Mouse (Mus musculus) embryonic facial prominence, embryonic 11.5 days (tissue): ENCODE results near the gene Olfr384. TPM values are rescaled to one million over a fixed set of nuclear protein-coding genes. Genes with fewer than 3 reads are reported as not detected.
"Not testable (repeated sequence)": the region's sequence is repeated elsewhere in the genome, so short reads cannot be mapped to it uniquely, and the experiment has no call there.

Experiments
- ATAC-seq: fragments of 200-750 bp; cut with Nextera tagmentation; replicated peaks from 2 replicates; pipeline ENCODE4 v1.8.0; 2017; ENCODE audit warnings: low read depth; ENCODE audit not compliant: insufficient number of reproducible peaks, low FRiP score, low TSS enrichment
- DNase-seq: peaks from one replicate; pipeline ENCODE4 v3.0.0-alpha.2; 2015; ENCODE audit warnings: low spot score
- H3K27ac ChIP-seq: fragments of 300-500 bp; sonication (generic); replicated peaks from 2 replicates; pipeline ENCODE4 v1.5.1; 2014; ENCODE audit warnings: mild to moderate bottlenecking, low read depth, low read length, control low read depth
- H3K27me3 ChIP-seq: fragments of 300-500 bp; sonication (generic); 2 replicates; pipeline ENCODE4 v1.6.1; 2014; ENCODE audit warnings: mild to moderate bottlenecking, low read length, moderate library complexity, mixed read lengths; ENCODE audit not compliant: control insufficient read depth, insufficient read depth
- H3K36me3 ChIP-seq: fragments of 300-500 bp; sonication (generic); replicated peaks from 2 replicates; pipeline ENCODE4 v1.6.1; 2014; ENCODE audit warnings: low read depth, mild to moderate bottlenecking, low read length, moderate library complexity, mixed read lengths; ENCODE audit not compliant: control insufficient read depth, insufficient read depth
- H3K4me1 ChIP-seq: fragments of 300-500 bp; sonication (generic); 2 replicates; pipeline ENCODE4 v1.6.1; 2014; ENCODE audit warnings: low read length, mixed read lengths; ENCODE audit not compliant: control insufficient read depth, insufficient read depth
- H3K4me2 ChIP-seq: fragments of 300-500 bp; sonication (generic); 2 replicates; pipeline ENCODE4 v1.6.1; 2014; ENCODE audit warnings: low read depth, mild to moderate bottlenecking, control low read depth, low read length, moderate library complexity
- H3K4me3 ChIP-seq: fragments of 300-500 bp; sonication (generic); 2 replicates; pipeline ENCODE4 v1.5.1; 2014; ENCODE audit warnings: low read depth, low read length, control low read depth
- H3K9ac ChIP-seq: fragments of 300-500 bp; sonication (generic); replicated peaks from 2 replicates; pipeline ENCODE4 v1.6.1; 2014; ENCODE audit warnings: mild to moderate bottlenecking, control low read depth, low read length
- H3K9me3 ChIP-seq: fragments of 300-500 bp; sonication (generic); replicated peaks from 2 replicates; pipeline ENCODE4 v1.6.1; 2016; ENCODE audit warnings: mild to moderate bottlenecking, low read length, inconsistent platforms, mixed read lengths; ENCODE audit not compliant: control insufficient read depth
- WGBS: fragments of 180-500 bp; shearing (Covaris S2); extraction: QIAGEN DNeasy Blood & Tissue Kit; methylation state at CpG from one replicate; pipeline ENCODE4 v1.1.7; 2014; 5-methylcytosine and 5-hydroxymethylcytosine counted together
- polyA plus RNA-seq: library from polyadenylated mRNA; unstranded; fragments of >200 nt; fragmentation: Nextera tagmentation; extraction: Ambion mirVana; gene quantifications from 2 replicates; pipeline ENCODE4 v1.2.1, GENCODE M21; 2014

The Olfr384 gene
- polyA plus RNA-seq: not detected in 2 replicates

- no peaks in the 10 kb centered on the region for H3K36me3 ChIP-seq
- H3K27ac ChIP-seq: no peak within 1 kb of the TSS
- H3K9ac ChIP-seq: no peak within 1 kb of the TSS
- no peaks in the 10 kb centered on the region for H3K27me3 ChIP-seq
- H3K4me3 ChIP-seq: no peak within 1 kb of the TSS
- H3K4me1 ChIP-seq: no peaks in the 10 kb centered on the region
- H3K9me3 ChIP-seq: no peaks in the 10 kb centered on the region
- no peak for DNase-seq
- no peak within 1 kb of the TSS for H3K4me2 ChIP-seq
- ATAC-seq: no peak
Measured at GRCm38 (mm10) chr11:73598294-73598693, at the start of gene Olfr384. TSS of gene Olfr384 (plus strand) at chr11:73598594.

- ATAC-seq (no peak), DNase-seq (no peak)
- Histone ChIP-seq H3K4me1 (no peaks in the 10 kb centered on the region), H3K9ac (no peak overlapping the region), H3K4me2 (no peak overlapping the region), H3K4me3 (no peak overlapping the region), H3K27ac (no peak overlapping the region), H3K36me3 (no peaks in the 10 kb centered on the region), H3K27me3 (no peaks in the 10 kb centered on the region), H3K9me3 (no peaks in the 10 kb centered on the region)
Measured at GRCm38 (mm10) chr11:73579871-73580270, 18.5 kb upstream of the Olfr384 start.

GRCm38 (mm10) chr11:73583188-73583587 lies 15.2 kb upstream of the Olfr384 start:
- H3K9me3 ChIP-seq, H3K27me3 ChIP-seq, H3K9ac ChIP-seq, H3K36me3 ChIP-seq, ATAC-seq, H3K4me1 ChIP-seq, H3K4me2 ChIP-seq, H3K27ac ChIP-seq, H3K4me3 ChIP-seq, DNase-seq: not testable (repeated sequence)
- WGBS: 71% methylated on average over 1 of the region's 1 CpGs

- H3K4me1 ChIP-seq: no peaks in the 10 kb centered on the region
- ATAC-seq: no peak
- no peak within 1 kb of the TSS for H3K9ac ChIP-seq
- H3K27ac ChIP-seq: no peak within 1 kb of the TSS
- H3K36me3 ChIP-seq: no peaks in the 10 kb centered on the region
- H3K4me3 ChIP-seq: no peak within 1 kb of the TSS
- H3K27me3 ChIP-seq: no peaks in the 10 kb centered on the region
- no peaks in the 10 kb centered on the region for H3K9me3 ChIP-seq
- DNase-seq: no peak
- H3K4me2 ChIP-seq: no peak within 1 kb of the TSS
Measured at GRCm38 (mm10) chr11:73592908-73593307, 5.5 kb upstream of the Olfr384 start, which contains the start of gene Olfr385. TSS of gene Olfr385 (minus strand) at chr11:73593008.

Other genes starting within 250 kb of the Olfr384 start
- gene Olfr20, start 247.8 kb upstream of the Olfr384 start, polyA plus RNA-seq: not detected in 2 replicates
- gene Olfr376, start 227.3 kb upstream of the Olfr384 start, polyA plus RNA-seq: not detected in 2 replicates
- gene Olfr1, start 199.0 kb upstream of the Olfr384 start, polyA plus RNA-seq: not detected in 2 replicates
- gene Olfr378, start 170.1 kb upstream of the Olfr384 start, polyA plus RNA-seq: not detected in 2 replicates
- not detected in 2 replicates for gene Olfr380, start 141.1 kb upstream of the Olfr384 start, polyA plus RNA-seq
- not detected in 2 replicates for gene Olfr381, start 107.0 kb upstream of the Olfr384 start, polyA plus RNA-seq
- gene Olfr382, start 81.4 kb upstream of the Olfr384 start, polyA plus RNA-seq: not detected in 2 replicates
- not detected in 2 replicates for gene Olfr385, start 5.6 kb upstream of the Olfr384 start, polyA plus RNA-seq
- gene Zfp735, start 90.2 kb downstream of the Olfr384 start, polyA plus RNA-seq: not detected in 2 replicates
- not detected in 2 replicates for gene Olfr389, start 182.1 kb downstream of the Olfr384 start, polyA plus RNA-seq
- gene Olfr390, start 184.4 kb downstream of the Olfr384 start, polyA plus RNA-seq: not detected in 2 replicates
- not detected in 2 replicates for gene Olfr391-ps, start 204.5 kb downstream of the Olfr384 start, polyA plus RNA-seq
- gene Olfr392, start 218.5 kb downstream of the Olfr384 start, polyA plus RNA-seq: not detected in 2 replicates